Mouse (Mus musculus) embryonic fibroblast, embryonic 13.5 days (primary cell): Measurements from ENCODE around the gene Zfp68.

ENCODE experiments used
- CTCF ChIP-seq: IDR thresholded peaks from 2 replicates; pipeline ENCODE4 v1.5.1; 2011; ENCODE audit warnings: mild to moderate bottlenecking, control low read depth, low read length, moderate library complexity, borderline replicate concordance; ENCODE audit not compliant: insufficient read depth
- POLR2A ChIP-seq: IDR thresholded peaks from 2 replicates; pipeline ENCODE4 v1.6.1; 2011; ENCODE audit warnings: low read depth, mild to moderate bottlenecking, control low read depth, low read length, moderate library complexity

- TF ChIP-seq POLR2A (no peak), CTCF (no peak)
These were observed 1.3 kb upstream of the Zfp68 start for GRCm38 (mm10) chr5:138620836-138621235.
